Mouse (Mus musculus) spleen, adult 18-20 months (tissue): ENCODE results near the gene Gria3.

Source experiments
- DNase-seq, 2 experiments: peaks; one replicate each; pipeline ENCODE4 v3.0.0; 2022; ENCODE audit warnings: mixed read lengths in 2 of 2

Gene Gria3

GRCm38 (mm10) chrX:41400058-41400904 is at the start of gene Gria3:
Gria3 (plus strand) TSS chrX:41400854.
- no peak for DNase-seq

- DNase-seq = no peak
These were observed 13.6 kb upstream of the Gria3 start for GRCm38 (mm10) chrX:41387086-41387485.

DNA sequence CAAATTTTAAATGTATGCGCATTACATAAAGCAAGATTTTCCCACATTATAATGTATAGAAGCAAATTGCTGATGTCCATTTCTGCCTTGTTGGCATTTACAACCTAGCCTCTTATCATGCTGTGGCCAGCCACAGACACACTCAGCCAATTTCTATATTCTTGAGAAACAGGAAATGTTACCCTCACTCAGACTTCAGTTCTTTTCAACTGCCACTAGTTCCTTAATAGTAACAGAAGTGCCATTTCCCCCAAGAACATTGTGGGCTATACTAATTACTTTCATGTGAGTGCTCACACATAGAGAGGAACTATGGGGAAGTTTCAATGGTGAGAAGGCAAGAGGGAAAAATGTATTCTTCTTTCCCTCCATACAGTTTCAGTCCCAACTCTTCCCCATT is 11.6 kb upstream of the Gria3 start:
- DNase-seq = no peak

- DNase-seq = no peak
These were observed 2.2 kb upstream of the Gria3 start for GRCm38 (mm10) chrX:41398482-41398881.

DNA sequence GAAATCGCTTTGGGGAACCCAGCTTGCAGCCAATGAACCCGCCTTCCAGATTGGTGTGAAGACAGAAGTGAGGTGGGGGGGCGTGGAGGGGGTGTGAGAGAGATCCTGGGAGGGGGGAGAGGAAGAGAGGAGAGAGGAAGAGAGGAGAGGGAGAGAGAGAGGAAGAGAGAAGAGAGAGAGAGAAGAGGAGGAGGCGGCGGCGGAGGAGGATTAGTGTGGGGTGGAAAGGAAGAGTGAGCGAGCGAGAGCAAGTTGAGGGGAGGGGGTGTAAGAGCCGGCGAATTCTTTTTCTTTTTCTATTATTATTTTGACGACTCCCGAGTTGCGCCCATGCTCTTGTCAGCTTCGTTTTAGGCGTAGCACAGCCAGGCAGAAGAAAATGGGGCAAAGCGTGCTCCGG is 532 bp downstream of the Gria3 start:
- DNase-seq = no peak

DNA sequence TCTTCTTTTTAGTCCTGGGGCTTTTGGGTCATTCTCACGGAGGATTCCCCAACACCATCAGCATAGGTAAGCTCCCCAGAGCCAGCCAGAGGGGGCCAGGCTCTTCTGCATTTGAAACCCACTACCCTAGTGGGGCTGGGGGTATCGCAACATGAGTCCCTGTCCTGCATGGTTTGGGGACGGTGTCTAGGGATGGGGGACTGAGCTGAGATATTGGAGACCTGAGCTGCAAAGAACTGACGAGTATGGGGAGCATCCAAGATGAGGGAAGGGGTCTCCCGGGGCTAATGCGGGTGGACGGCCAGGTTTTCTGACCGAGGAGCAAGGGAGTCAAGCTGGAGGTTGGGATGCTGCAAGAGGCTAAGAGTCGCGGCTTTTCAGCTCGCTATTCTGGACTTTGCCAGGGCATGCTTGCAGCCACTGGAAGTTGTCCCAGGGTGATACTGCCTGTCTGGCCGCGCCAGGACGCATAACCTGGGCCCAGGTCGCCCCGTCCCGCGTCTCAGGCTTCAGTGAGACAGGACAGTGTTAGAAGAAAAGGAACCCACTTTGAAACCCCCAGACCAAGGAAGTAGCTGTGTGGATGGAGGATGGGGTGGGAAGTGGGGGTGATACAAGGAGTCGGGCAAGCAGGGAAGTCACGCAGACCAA is 1.1 kb downstream of the Gria3 start:
- no peak for DNase-seq

GRCm38 (mm10) chrX:41402656-41403055 is 2.0 kb downstream of the Gria3 start:
- no peak for DNase-seq

GRCm38 (mm10) chrX:41406288-41406687 is 5.6 kb downstream of the Gria3 start:
- no peak for DNase-seq

- DNase-seq = no peak
These were observed 9.1 kb downstream of the Gria3 start for GRCm38 (mm10) chrX:41409791-41410190.

GRCm38 (mm10) chrX:41425651-41426050 is 25.0 kb downstream of the Gria3 start:
- no peak for DNase-seq

- no peak for DNase-seq
These were observed 27.4 kb downstream of the Gria3 start for GRCm38 (mm10) chrX:41428011-41428410.

GRCm38 (mm10) chrX:41435541-41435940 is 34.9 kb downstream of the Gria3 start:
- DNase-seq = no peak

- DNase-seq = no peak
These were observed 38.2 kb downstream of the Gria3 start for GRCm38 (mm10) chrX:41438841-41439240.

- no peak for DNase-seq
These were observed 48.2 kb downstream of the Gria3 start for GRCm38 (mm10) chrX:41448876-41449275.

GRCm38 (mm10) chrX:41477486-41477885 is 76.8 kb downstream of the Gria3 start:
- DNase-seq = no peak

GRCm38 (mm10) chrX:41496528-41496927 is 95.9 kb downstream of the Gria3 start:
- no peak for DNase-seq

- no peak for DNase-seq
These were observed 104.7 kb downstream of the Gria3 start for GRCm38 (mm10) chrX:41505371-41505770.

GRCm38 (mm10) chrX:41507959-41508358 is 107.3 kb downstream of the Gria3 start:
- no peak for DNase-seq

DNA sequence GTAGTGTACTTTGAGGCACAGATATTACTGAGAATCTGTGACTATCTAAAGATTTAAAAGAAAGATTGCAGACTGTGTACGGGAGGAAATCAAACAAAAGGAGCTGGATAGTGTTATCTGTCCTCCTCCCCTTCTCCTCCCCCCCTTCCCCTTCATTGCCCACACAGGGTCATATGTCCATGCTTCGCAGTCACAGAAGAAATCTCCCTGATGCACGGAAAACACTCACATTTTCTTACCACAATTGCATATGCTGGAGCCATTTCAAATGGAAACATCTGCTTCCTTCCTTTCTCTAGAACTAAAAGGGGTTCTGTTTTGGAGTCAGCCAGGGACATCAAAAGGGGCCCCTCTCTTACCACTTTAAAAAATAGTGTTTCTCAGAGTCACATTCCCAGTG is 114.3 kb downstream of the Gria3 start:
- no peak for DNase-seq

DNA sequence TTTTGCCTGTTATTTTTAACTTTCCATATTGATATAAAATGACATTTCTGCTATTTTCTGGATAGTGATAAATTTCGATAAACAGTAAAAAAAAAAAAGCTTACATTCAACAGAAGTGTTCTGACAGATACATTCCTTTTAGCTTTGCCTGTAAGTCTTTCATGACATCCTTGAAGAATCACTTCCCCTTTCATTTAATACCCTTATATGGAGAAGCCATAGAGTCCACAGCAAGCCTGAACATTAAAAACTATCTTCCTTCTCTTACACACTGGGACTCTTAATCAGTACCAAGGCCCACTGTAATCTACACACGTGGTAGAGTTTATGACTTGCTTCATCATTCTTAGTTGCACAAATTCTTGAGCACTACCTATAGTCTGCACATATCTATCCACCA is 131.9 kb downstream of the Gria3 start:
- no peak for DNase-seq

GRCm38 (mm10) chrX:41535886-41536285 is 135.2 kb downstream of the Gria3 start:
- no peak for DNase-seq

GRCm38 (mm10) chrX:41562296-41563060 is 161.8 kb downstream of the Gria3 start:
- no peak for DNase-seq

DNA sequence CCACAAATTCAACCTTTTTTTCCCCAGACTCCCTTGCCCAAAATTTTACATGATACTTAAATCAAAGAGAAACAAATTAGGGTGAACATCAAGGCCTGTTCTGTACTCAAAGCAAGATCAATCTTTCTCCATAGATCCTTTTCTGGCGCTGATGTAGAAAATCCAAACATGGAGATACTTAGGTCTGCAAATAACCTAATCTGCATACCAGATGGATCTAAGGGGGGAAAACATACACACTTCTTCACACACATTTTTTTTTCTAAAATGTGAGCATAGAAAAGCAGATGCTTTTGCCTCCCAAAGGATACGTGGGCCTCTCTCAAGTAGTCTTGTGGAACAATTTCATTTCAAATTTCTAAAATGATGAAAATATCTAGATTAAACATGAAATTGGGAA is 164.2 kb downstream of the Gria3 start:
- DNase-seq = no peak

DNA sequence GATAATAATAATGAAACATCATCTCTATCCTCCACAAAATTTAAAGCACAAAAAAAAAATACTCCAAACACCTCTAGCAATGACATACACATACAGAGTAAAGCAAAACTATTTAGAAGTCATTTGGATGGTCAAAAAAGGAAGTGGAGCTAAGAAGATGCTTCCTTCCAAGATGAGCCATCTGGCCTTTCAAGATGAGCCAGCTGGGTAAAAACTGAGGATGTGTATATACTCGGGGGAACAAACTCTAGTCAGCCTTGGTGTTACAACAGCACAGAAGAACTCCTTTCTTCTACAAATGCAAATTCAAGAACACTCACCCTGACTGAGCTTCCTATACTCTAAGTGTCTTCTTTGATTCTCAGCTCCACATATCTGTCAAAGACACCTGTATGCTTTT is 172.4 kb downstream of the Gria3 start:
- DNase-seq = no peak
